Mouse (Mus musculus): ENCODE results near the gene Spred2. TPM values are rescaled to one million over a fixed set of nuclear protein-coding genes. Genes with fewer than 3 reads are reported as not detected.
"Not testable (repeated sequence)": the region's sequence is repeated elsewhere in the genome, so short reads cannot be mapped to it uniquely, and the experiment has no call there.

Gene Spred2
- polyA plus RNA-seq, 1 experiment from 2014 or later: 4.3 TPM

DNA sequence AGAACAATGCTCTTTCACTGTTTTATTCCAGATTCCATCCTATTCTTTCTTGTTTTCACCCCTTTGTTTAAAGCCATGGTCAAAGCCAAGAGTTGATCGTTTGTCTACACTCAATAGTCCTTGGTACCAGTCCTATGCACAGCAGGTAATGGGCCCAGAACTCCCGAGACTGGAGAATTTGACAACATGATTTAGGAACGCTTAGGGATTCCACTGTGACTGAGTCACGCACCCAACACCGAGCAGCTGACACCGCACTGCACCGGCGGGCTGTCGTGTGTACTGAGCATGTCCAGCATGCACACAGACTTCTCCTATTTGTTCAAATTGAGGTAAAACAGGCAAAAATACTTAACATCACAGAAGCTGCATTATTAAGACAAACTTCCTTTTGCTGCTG is 138.6 kb downstream of the Spred2 start:
- not testable (repeated sequence) for H3K9me3 ChIP-seq; H3K4me2 ChIP-seq; H3K9ac ChIP-seq; H3K4me1 ChIP-seq; ATAC-seq (ENCODE audit: extremely low read depth, insufficient number of reproducible peaks, low FRiP score, low TSS enrichment); H3K27me3 ChIP-seq (replicated peaks); H3K4me3 ChIP-seq; H3K27ac ChIP-seq (replicated peaks)
- 86% methylated on average over 9 of the region's 9 CpGs for WGBS
- H3K36me3 ChIP-seq: peaks cover 83% of the 10 kb centered on the region

DNA sequence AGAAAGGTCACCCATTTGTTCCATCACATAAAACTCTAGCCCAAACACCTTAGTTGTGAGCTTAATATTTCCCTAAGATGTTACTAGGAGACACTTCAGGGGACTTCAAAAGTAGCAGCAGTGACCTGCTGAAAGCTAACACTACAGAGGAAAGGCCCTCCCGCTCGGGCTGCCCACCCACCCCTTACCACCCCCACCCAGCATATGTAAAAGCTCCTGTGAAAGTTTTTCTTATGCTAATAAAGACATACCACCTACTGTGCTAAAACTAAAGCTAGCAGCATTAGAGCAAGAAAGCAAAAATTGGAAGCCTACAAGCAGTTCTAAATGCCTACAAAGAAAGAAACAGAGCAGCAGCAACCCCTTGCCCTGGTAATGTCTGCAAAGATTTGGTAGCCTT is 139.9 kb downstream of the Spred2 start:
- not testable (repeated sequence) for H3K27ac ChIP-seq (replicated peaks); H3K4me3 ChIP-seq; H3K9ac ChIP-seq; H3K4me2 ChIP-seq; H3K27me3 ChIP-seq (replicated peaks); ATAC-seq (ENCODE audit: extremely low read depth, insufficient number of reproducible peaks, low FRiP score, low TSS enrichment); H3K4me1 ChIP-seq; H3K9me3 ChIP-seq
- peaks cover 81% of the 10 kb centered on the region for H3K36me3 ChIP-seq
- WGBS: 70% methylated on average over 2 of the region's 2 CpGs

DNA sequence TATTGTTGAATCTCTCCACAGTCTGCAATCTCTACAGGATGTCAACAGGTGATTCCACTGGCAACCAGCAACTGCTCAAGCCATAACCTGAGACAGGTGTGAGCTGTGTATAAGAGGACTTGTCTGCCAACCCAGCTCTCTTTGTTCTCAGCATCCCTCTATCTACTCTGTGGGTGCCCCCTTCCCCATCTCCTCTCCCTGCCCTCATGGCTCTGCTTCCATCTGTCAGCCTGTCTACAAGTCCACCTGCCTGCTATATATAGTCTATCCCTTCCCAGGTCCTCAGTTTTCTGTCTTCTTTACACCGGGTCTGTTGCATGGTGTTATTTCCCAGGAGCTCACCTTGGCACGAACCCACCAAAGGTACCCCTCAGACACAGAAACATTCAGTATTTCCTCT is 140.8 kb downstream of the Spred2 start:
- Histone ChIP-seq H3K9me3 (no peaks in the 10 kb centered on the region), H3K36me3 (peaks cover 81% of the 10 kb centered on the region), H3K4me1 (no peaks in the 10 kb centered on the region), H3K27me3 (replicated peaks) (no peaks in the 10 kb centered on the region), H3K4me3 (no peak overlapping the region), H3K9ac (no peak overlapping the region), H3K4me2 (no peak overlapping the region), H3K27ac (replicated peaks) (no peak overlapping the region)
- whole genome bisulfite sequencing: 74% methylated on average over 2 of the region's 2 CpGs
- no peak for ATAC-seq (ENCODE audit: extremely low read depth, insufficient number of reproducible peaks, low FRiP score, low TSS enrichment)

DNA sequence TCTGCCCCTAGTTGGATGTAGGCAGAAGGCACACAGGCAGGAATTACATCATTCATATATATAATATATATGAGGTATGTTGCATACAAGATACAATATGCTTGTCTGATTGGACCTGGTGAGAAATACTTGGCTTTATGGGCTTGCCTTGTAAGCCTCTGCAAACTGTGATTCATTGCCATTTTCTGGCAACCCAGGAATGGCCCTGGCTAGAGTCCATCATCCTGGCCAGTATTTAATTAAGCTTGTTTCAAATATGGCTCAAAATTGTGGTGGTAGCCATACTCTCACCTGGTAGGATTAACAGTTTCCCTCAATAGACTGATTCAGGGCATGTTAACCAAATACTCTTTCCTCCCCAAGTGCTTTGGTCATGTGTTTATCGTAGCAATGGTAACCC is 141.9 kb downstream of the Spred2 start:
- Histone ChIP-seq H3K4me1 (no peaks in the 10 kb centered on the region), H3K27ac (replicated peaks) (no peak overlapping the region), H3K36me3 (peaks cover 79% of the 10 kb centered on the region), H3K4me2 (no peak overlapping the region), H3K27me3 (replicated peaks) (no peaks in the 10 kb centered on the region), H3K9me3 (no peaks in the 10 kb centered on the region), H3K9ac (no peak overlapping the region), H3K4me3 (no peak overlapping the region)
- ATAC-seq (ENCODE audit: extremely low read depth, insufficient number of reproducible peaks, low FRiP score, low TSS enrichment): no peak
- 97% methylated on average over 1 of the region's 1 CpGs for WGBS

DNA sequence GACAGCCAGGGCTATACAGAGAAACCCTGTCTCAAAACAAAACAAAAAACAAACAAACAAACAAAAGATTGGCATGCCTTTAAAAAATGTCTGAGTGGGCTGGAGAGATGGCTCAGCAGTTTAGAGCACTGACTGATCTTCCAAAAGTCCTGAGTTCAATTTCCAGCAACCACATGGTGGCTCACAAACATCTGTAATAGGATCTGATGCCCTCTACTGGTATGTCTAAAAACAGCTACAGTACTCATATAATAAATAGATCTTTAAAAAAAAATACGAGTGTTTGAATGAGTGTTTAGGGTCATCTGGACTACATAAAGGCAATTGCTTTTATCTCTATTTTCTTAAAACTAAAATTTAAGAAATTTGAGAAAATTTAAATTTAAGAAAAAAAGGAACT is 143.3 kb downstream of the Spred2 start:
- H3K4me2 ChIP-seq: no peak overlapping the region
- H3K36me3 ChIP-seq: peaks cover 86% of the 10 kb centered on the region
- no peaks in the 10 kb centered on the region for H3K9me3 ChIP-seq
- WGBS: 56% methylated on average over 1 of the region's 1 CpGs
- H3K4me3 ChIP-seq: no peak overlapping the region
- H3K27me3 ChIP-seq (replicated peaks): no peaks in the 10 kb centered on the region
- ATAC-seq (ENCODE audit: extremely low read depth, insufficient number of reproducible peaks, low FRiP score, low TSS enrichment): no peak
- no peak overlapping the region for H3K9ac ChIP-seq
- no peak overlapping the region for H3K27ac ChIP-seq (replicated peaks)
- H3K4me1 ChIP-seq: no peaks in the 10 kb centered on the region

DNA sequence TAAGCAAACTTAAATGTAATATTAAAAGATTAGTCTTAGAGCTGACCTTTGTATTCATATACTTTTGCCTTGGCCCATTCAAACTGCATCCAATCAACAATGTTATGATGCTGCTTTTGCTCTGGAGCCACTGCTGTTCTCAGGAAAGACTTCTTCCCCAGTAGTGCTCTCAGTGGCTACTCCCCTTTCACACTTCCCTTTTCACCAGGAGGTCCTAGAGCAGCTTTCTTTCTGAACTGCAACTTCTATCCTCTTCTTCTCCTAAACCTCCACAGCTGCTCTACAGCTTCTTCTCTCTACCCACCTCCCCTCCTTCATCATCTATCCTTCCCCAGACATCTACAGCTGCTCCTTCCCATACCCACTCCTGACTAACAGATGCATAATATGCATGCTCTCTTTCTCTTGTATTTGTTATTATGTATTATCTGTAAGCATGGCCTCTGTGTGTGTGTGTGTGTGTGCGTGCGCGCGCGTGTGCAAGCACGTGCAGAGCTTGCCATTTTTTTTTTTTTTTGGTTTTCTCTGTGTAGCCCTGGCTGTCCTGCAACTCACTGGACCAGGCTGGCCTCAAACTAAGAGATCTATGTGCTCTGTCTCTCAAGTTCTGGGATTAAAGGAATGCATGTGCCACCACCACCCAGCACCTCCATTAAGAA is 144.3 kb downstream of the Spred2 start:
- Histone ChIP-seq H3K9me3 (no peaks in the 10 kb centered on the region), H3K9ac (no peak overlapping the region), H3K4me2 (no peak overlapping the region), H3K36me3 (peaks cover 89% of the 10 kb centered on the region), H3K4me3 (no peak overlapping the region), H3K27ac (replicated peaks) (no peak overlapping the region), H3K27me3 (replicated peaks) (no peaks in the 10 kb centered on the region), H3K4me1 (no peaks in the 10 kb centered on the region)
- ATAC-seq (ENCODE audit: extremely low read depth, insufficient number of reproducible peaks, low FRiP score, low TSS enrichment): no peak
- 95% methylated on average over 6 of the region's 6 CpGs for WGBS

DNA sequence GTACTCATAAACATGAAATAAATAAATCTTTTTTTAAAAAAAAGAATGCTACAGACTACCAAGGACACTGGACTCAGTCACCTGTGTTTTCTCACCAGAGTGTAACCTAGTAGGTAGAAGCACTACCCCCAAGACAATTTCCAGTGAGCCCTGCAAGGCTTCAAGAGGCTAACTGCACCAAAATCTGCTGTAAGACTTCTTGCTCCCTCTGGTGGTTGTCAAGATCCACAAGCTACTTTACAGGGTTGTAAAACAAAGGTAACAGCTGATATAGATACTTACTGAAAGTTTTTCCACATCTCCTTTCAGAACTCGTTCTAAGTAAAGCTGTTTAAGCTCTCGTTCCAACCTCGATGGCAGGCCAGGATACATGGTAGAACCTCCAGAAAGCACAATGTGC is 148.0 kb downstream of the Spred2 start:
- H3K36me3 ChIP-seq: peaks cover 85% of the 10 kb centered on the region
- WGBS: 65% methylated on average over 3 of the region's 3 CpGs
- no peak overlapping the region for H3K4me3 ChIP-seq
- H3K9me3 ChIP-seq: no peaks in the 10 kb centered on the region
- H3K27ac ChIP-seq (replicated peaks): no peak overlapping the region
- H3K4me1 ChIP-seq: no peaks in the 10 kb centered on the region
- H3K27me3 ChIP-seq (replicated peaks): no peaks in the 10 kb centered on the region
- H3K4me2 ChIP-seq: no peak overlapping the region
- ATAC-seq (ENCODE audit: extremely low read depth, insufficient number of reproducible peaks, low FRiP score, low TSS enrichment): no peak
- H3K9ac ChIP-seq: no peak overlapping the region

DNA sequence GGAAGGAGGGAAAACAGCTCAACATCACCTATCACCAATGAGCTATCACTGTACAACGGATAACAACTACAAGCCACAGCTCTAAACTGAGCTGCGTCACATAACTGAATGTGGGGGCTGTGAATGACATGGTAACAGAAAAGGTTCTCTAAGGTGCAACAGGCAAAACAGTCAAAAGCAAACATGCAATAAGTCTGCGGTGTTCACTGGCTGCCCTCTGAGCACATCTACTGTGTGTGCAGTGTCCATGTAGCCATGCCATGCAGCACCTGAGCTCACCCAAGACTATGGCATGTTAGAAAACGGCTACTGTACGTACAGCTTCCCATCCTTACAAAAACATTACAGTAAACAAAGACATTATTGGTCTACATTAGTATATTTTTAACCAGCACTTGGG is 148.7 kb downstream of the Spred2 start:
- Histone ChIP-seq H3K4me1 (no peaks in the 10 kb centered on the region), H3K27ac (replicated peaks) (no peak overlapping the region), H3K9me3 (no peaks in the 10 kb centered on the region), H3K4me3 (no peak overlapping the region), H3K36me3 (peaks cover 87% of the 10 kb centered on the region), H3K9ac (no peak overlapping the region), H3K4me2 (no peak overlapping the region), H3K27me3 (replicated peaks) (no peaks in the 10 kb centered on the region)
- no peak for ATAC-seq (ENCODE audit: extremely low read depth, insufficient number of reproducible peaks, low FRiP score, low TSS enrichment)
- 88% methylated on average over 5 of the region's 5 CpGs for WGBS

Other genes starting within 250 kb of the Spred2 start
- 83.4 and 89.0 TPM in 2 replicates for gene Actr2, start 188.5 kb downstream of the Spred2 start, polyA plus RNA-seq (2015; fragmentation: Nextera tagmentation; extraction: Ambion mirVana)